Mouse (Mus musculus) liver, embryonic 14.5 days (tissue): ENCODE measurements around the gene Tacc2. TPM values are rescaled to one million over a fixed set of nuclear protein-coding genes. Genes with fewer than 3 reads are reported as not detected.

Source experiments
- ATAC-seq: fragments of 200-750 bp; cut with Nextera tagmentation; 2 replicates; pipeline ENCODE4 v1.8.0; 2017; ENCODE audit warnings: moderate number of reproducible peaks, mild to moderate bottlenecking, moderate library complexity; ENCODE audit not compliant: insufficient read depth
- DNase-seq, 3 experiments: peaks; one replicate each; pipeline ENCODE4 v3.0.0-alpha.2; 2012 to 2013; ENCODE audit warnings: low read depth in 3 of 3, low spot score in 3 of 3
- H3K27ac ChIP-seq: fragments of 300-500 bp; sonication (generic); 2 replicates; pipeline ENCODE4 v1.5.1; 2014; ENCODE audit warnings: moderate library complexity, mild to moderate bottlenecking, control low read depth, inconsistent platforms
- H3K27me3 ChIP-seq: fragments of 300-500 bp; sonication (generic); 2 replicates; pipeline ENCODE4 v1.6.1; 2014; ENCODE audit warnings: mild to moderate bottlenecking, low read length, moderate library complexity; ENCODE audit not compliant: control insufficient read depth, insufficient read depth
- H3K36me3 ChIP-seq: fragments of 300-500 bp; sonication (generic); replicated peaks from 2 replicates; pipeline ENCODE4 v1.6.1; 2014; ENCODE audit warnings: low read depth; ENCODE audit not compliant: control insufficient read depth, insufficient read depth
- H3K4me1 ChIP-seq, 2 experiments: fragments of 200-500 bp in 1 of 2; fragments of 300-500 bp in 1 of 2; sonication (generic) in 1 of 2; replicated peaks; 2 replicates each; pipeline ENCODE4 v1.6.1; 2012 to 2014; ENCODE audit warnings: antibody characterized with exemption in 1 of 2, inconsistent platforms in 1 of 2, low read length in 1 of 2; ENCODE audit not compliant: control insufficient read depth in 2 of 2, insufficient read depth in 2 of 2
- H3K4me2 ChIP-seq: fragments of 300-500 bp; sonication (generic); 2 replicates; pipeline ENCODE4 v1.6.1; 2014; ENCODE audit warnings: low read depth, mild to moderate bottlenecking, control low read depth, moderate library complexity
- H3K4me3 ChIP-seq, 2 experiments: fragments of 200-500 bp in 1 of 2; fragments of 300-500 bp in 1 of 2; sonication (generic) in 1 of 2; 2 replicates each; pipeline ENCODE4 v1.5.1; 2012 to 2014; ENCODE audit warnings: low read depth in 2 of 2, low read length in 2 of 2, mild to moderate bottlenecking in 2 of 2, control low read depth in 1 of 2, inconsistent platforms in 1 of 2, moderate library complexity in 1 of 2; ENCODE audit not compliant: insufficient read depth in 1 of 2
- H3K9ac ChIP-seq: fragments of 300-500 bp; sonication (generic); replicated peaks from 2 replicates; pipeline ENCODE4 v1.6.1; 2014; ENCODE audit warnings: mild to moderate bottlenecking, control low read depth, moderate library complexity
- H3K9me3 ChIP-seq: fragments of 300-500 bp; sonication (generic); 2 replicates; pipeline ENCODE4 v1.6.1; 2016; ENCODE audit warnings: low read length, mixed read lengths; ENCODE audit not compliant: control insufficient read depth
- CTCF ChIP-seq: IDR thresholded peaks from 2 replicates; pipeline ENCODE4 v1.5.1; 2016; ENCODE audit warnings: antibody characterized with exemption, low read depth, control low read depth
- EP300 ChIP-seq: IDR thresholded peaks from 2 replicates; pipeline ENCODE4 v1.6.1; 2016; ENCODE audit warnings: antibody characterized with exemption, low read depth
- WGBS: fragments of 180-500 bp; shearing (Covaris S2); extraction: QIAGEN DNeasy Blood & Tissue Kit; methylation state at CpG from one replicate; pipeline ENCODE4 v1.1.7; 2014; ENCODE audit not compliant: insufficient replicate concordance; 5-methylcytosine and 5-hydroxymethylcytosine counted together
- polyA plus RNA-seq, 2 experiments: library from polyadenylated mRNA; depleted of rRNA in 1 of 2; stranded (reverse) in 1 of 2; unstranded in 1 of 2; fragments of >200 nt; fragmentation: Nextera tagmentation in 1 of 2; extraction: Ambion mirVana in 1 of 2; gene quantifications; 2 replicates each; pipeline versions ENCODE4 v1.2.1 to v1.2.3; 2012 to 2014

The Tacc2 gene
- polyA plus RNA-seq, 2 experiments, result 2.0 to 2.4 TPM

- Histone ChIP-seq H3K27ac (no peak overlapping the region), H3K9me3 (no peaks in the 10 kb centered on the region), H3K36me3 (no peaks in the 10 kb centered on the region), H3K27me3 (no peaks in the 10 kb centered on the region), H3K9ac (no peak overlapping the region), H3K4me3 (no peak overlapping the region), H3K4me1 (peaks cover 0 to 8% of the 10 kb centered on the region in 2 experiments; a peak in 2 of 4 replicates), H3K4me2 (no peak overlapping the region)
- TF ChIP-seq CTCF (no peak), EP300 (no peak)
- DNase-seq (no peak), ATAC-seq (no peak)
- WGBS, result 31% methylated on average over 3 of the region's 3 CpGs
Measured at GRCm38 (mm10) chr7:130726185-130726584, 148.9 kb downstream of the Tacc2 start.

- Histone ChIP-seq H3K36me3 (no peaks in the 10 kb centered on the region), H3K4me1 (peaks cover 0 to 8% of the 10 kb centered on the region in 2 experiments; a peak in 2 of 4 replicates), H3K4me2 (no peak overlapping the region), H3K27ac (no peak overlapping the region), H3K27me3 (no peaks in the 10 kb centered on the region), H3K4me3 (no peak overlapping the region), H3K9ac (no peak overlapping the region), H3K9me3 (no peaks in the 10 kb centered on the region)
- no peak for TF ChIP-seq EP300
- ATAC-seq, result no peak
- no peak for DNase-seq
- WGBS, result 38% methylated on average over 8 of the region's 8 CpGs
Measured at GRCm38 (mm10) chr7:130726724-130727422, 149.6 kb downstream of the Tacc2 start.

- H3K4me2 ChIP-seq, result no peak overlapping the region
- no peaks in the 10 kb centered on the region for H3K9me3 ChIP-seq
- H3K27me3 ChIP-seq, result no peaks in the 10 kb centered on the region
- DNase-seq (no peak), ATAC-seq (no peak)
- TF ChIP-seq CTCF, result no peak
- TF ChIP-seq EP300, result no peak
- 59% methylated on average over 4 of the region's 4 CpGs for WGBS
- no peaks in the 10 kb centered on the region for H3K36me3 ChIP-seq
- H3K4me3 ChIP-seq, result no peak overlapping the region
- H3K4me1 ChIP-seq, result peaks cover 0 to 8% of the 10 kb centered on the region in 2 experiments; a peak in 2 of 4 replicates
- no peak overlapping the region for H3K27ac ChIP-seq
- no peak overlapping the region for H3K9ac ChIP-seq
Measured at GRCm38 (mm10) chr7:130727560-130727959, 150.3 kb downstream of the Tacc2 start.

GRCm38 (mm10) chr7:130731792-130732191, 154.6 kb downstream of the Tacc2 start:
- H3K27me3 ChIP-seq, result no peaks in the 10 kb centered on the region
- peaks cover 0 to 6% of the 10 kb centered on the region in 2 experiments; a peak in 2 of 4 replicates for H3K4me1 ChIP-seq
- DNase-seq, result no peak
- TF ChIP-seq EP300 (no peak), CTCF (no peak)
- no peak overlapping the region for H3K27ac ChIP-seq
- no peaks in the 10 kb centered on the region for H3K36me3 ChIP-seq
- no peak overlapping the region for H3K4me3 ChIP-seq
- WGBS, result 67% methylated on average over 7 of the region's 7 CpGs
- no peaks in the 10 kb centered on the region for H3K9me3 ChIP-seq
- no peak for ATAC-seq
- H3K9ac ChIP-seq, result no peak overlapping the region
- H3K4me2 ChIP-seq, result no peak overlapping the region

- TF ChIP-seq CTCF (no peak), EP300 (no peak)
- Histone ChIP-seq H3K27ac (no peak overlapping the region), H3K4me3 (no peak overlapping the region), H3K36me3 (no peaks in the 10 kb centered on the region), H3K27me3 (no peaks in the 10 kb centered on the region), H3K4me1 (no peaks in the 10 kb centered on the region), H3K9ac (no peak overlapping the region), H3K4me2 (no peak overlapping the region), H3K9me3 (no peaks in the 10 kb centered on the region)
- no peak for DNase-seq
- ATAC-seq, result no peak
- WGBS, result 55% methylated on average over 6 of the region's 6 CpGs
Measured at GRCm38 (mm10) chr7:130732908-130733307, 155.7 kb downstream of the Tacc2 start.
